Mouse (Mus musculus) CD4-positive helper T cell, adult 2 months (primary cell): ENCODE measurements around the gene Kif1a.

Experiments
- DNase-seq: peaks from one replicate; pipeline ENCODE4 v3.0.0-alpha.2; 2012; ENCODE audit warnings: low read depth, missing footprints, low spot score

Kif1a gene

DNA sequence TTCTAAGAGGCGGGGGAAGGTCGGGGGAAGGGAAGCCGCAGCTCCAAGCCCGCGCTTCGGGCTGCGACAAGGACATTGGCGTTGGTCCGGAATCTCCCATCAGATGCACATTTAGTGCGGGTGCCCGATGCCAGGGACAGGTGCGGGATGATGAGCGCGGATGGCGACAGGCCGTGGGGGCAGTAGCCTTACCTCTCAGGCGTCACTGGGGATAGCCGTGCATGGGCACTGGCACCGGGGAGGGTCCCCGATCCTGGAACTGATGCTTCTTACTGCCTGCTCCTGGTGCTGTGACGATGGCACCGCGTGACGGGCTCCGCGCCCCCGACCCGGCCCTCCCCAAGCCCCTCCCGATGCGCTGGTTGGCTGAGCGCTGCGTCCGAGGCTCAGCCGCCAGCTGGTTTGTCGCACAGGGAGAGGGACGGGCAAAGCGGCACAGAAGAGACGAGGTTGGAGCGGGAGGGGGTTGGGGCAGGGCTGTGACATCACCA lies at the start of gene Kif1a:
Gene Kif1a (minus strand): TSS at position 381 of the 491 bp plus-strand sequence.
- DNase-seq, result no peak

DNA sequence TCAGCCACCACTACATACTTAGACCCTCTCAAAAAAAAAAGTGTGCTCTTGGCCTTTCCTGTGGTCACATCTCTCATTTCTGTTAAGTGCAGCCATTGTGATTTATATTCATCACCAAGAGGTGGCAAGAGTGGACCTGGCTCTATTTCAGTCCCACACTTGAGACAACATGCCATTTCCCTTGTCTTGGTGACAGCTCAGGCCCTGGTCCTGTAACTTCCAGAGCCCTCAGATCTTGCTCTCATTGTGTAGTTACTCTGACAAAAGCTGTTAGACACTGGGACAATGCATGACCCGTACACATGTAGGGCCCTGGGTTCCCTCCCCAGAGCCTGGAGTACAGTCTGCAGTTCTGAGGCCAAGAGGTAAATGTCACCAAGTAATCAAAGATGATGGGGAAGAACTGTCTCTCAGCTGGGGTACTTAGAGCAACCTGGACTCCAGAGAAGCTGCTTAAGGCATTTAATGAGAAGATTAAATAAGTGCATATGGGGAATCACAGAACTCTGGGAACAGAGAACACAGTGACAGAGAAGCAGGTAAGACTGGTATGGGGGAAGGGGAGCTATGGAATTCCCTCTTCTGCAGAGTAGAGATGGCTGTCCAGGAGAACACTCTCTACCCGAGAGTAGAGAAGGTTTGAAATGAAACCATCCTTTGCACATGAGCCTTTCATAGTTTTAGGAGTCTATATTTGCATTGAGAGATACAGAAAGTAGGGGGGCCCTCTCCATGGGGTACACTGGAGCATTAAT lies 49.3 kb upstream of the Kif1a start:
- DNase-seq, result no peak

DNA sequence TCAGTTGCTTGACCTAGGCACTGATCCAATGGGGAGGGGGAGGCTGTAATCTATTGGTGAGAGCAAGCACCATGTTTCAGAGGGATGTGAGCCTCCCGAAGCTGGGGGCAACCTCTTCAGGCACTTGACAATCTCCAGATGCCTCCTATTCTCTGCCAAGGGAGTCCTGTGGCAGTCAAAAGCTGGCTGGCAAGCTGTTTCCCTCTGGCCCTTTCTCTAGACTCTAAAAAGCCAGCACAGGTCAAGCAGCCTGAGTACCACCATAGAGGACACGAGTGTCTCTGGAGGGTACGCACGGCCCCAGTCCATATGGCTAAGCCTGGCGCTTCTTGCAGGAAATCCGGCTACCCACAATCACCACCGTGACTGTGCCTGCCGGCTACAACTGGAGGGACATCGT lies 42.4 kb upstream of the Kif1a start:
- no peak for DNase-seq

DNA sequence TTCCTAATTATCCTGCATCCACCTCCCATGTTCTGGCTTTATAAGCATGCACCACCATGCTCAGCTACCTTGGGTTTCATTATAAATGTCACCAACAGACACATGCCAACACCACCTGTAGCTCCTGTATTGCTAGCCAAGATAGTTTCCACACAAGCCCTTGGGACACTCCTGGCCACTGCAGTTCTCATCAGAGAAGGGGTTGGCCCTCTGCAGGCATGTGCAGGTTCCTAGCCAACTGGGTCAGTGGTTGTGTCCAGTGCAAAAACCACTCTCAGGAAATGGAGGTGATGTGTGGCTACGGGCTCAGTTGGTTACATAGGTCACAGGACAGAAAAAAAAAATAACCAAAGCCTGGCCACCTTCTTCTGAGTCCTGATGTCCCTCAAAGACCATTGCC lies 41.1 kb upstream of the Kif1a start:
- DNase-seq, result no peak

DNA sequence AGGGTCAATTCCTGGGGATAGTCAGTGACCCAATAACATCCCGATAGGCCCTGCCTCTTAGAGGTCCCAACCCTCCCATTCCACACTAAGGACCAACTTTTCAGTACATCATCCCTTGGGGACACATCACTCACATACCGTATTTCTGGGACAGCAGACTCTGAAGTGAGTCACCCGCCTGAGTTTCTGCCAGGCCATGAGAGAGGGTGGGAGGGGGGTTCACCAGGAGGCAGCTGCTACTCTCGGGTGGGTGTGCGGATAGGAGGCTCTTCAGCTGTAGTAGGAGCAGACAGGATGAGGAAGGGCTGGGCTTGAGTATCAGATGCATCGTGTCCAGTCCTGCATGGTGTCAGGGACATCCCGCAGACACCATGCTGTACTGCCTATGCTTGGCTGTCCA lies 38.0 kb upstream of the Kif1a start:
- no peak for DNase-seq

DNA sequence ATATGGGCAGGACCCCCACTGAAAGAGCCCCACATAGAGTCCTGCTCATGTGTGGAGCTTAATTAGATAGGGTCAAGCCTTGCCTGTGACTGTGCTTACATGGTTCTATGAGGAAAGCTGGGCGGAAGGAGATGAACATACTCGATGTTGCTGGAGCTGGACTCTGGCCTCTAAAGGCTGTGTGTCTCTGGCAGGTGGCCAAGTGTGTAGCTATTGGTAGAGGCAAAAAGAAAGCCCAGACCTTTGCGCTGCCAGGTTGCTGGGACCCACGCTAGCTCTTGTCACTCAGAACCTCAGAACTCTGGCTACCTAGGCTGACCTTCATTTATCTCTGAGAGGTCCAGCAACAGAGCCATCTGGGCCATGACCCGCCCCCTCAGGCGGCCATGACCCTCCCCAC lies 36.8 kb upstream of the Kif1a start:
- DNase-seq, result no peak

DNA sequence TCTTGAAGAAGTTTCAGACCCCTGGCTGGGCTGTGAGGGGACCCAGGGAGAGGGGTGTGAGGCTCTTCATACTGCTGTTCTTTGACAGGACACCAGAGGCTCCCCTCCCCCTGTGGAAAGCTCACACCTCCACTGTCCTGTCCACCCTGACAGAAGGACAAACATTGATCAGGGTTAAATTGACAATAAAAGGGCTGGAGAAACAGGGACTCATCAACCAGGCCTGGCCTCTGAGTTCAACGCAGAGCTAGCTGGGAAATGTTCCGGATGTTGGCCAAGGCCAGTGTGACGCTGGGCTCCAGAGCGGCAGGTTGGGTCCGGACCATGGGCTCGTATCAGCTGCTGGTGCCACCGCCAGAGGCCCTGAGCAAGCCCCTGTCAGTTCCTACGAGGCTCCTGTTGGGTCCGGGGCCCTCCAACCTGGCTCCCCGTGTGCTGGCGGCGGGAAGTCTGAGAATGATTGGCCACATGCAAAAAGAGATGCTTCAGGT lies 33.3 kb upstream of the Kif1a start, which contains the start of gene Agxt:
Gene Agxt (plus strand): TSS at position 205 of the 491 bp plus-strand sequence.
- DNase-seq, result no peak

DNA sequence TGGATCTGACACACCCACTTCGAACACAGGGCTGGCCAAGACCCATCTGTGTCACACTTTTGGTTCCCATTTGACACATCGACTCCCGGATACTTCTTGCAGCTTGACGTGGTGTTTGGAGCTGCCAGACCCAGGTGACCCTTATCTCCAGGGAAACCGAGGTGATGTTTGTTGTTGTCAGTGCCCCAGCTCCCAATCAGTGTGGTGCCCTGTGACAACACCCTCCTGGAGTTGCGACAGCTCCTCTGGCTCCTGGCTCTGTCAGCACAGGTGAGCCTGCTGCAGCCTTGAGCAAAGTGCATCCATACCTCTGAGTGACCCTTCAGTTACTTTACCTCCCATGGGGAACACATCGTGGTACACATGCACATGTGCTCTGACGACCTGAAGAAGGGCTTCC lies 30.9 kb upstream of the Kif1a start:
- DNase-seq, result no peak

DNA sequence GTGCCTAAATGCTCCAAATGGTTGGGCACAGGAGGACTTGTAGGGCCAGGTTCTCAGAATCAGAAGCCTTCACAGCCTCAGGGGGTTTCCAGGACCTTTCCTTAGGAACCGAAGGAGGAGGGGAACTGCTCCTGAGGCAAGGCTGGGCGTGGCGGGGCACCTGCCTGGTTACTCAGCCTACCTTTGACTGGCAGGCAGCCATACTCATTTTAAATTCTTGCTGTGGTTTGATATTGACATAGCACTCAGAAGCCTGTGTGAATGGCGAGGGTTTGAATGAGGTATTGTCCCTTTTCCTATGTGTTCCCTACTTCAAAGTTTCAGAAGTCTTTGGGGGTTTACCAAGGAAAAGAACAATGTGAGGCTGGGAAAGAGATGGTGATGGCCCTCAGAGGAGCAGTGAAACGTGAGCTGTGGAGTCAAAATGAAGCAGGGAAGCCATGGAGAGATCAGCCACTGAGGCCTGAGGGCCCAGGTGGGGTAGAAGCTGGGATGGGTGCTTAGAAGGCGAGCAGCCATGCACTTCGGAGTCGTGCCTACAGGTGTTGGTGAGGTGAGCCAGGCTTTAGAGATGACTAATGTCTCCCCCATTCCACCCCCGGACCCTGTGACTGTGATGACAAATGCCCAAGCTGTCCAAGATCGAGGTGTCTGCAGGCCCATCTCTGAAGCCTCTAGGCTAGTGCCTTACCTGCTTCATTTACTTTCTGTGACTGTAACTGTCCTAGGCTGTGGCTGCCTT lies 28.7 kb upstream of the Kif1a start:
- DNase-seq, result no peak

DNA sequence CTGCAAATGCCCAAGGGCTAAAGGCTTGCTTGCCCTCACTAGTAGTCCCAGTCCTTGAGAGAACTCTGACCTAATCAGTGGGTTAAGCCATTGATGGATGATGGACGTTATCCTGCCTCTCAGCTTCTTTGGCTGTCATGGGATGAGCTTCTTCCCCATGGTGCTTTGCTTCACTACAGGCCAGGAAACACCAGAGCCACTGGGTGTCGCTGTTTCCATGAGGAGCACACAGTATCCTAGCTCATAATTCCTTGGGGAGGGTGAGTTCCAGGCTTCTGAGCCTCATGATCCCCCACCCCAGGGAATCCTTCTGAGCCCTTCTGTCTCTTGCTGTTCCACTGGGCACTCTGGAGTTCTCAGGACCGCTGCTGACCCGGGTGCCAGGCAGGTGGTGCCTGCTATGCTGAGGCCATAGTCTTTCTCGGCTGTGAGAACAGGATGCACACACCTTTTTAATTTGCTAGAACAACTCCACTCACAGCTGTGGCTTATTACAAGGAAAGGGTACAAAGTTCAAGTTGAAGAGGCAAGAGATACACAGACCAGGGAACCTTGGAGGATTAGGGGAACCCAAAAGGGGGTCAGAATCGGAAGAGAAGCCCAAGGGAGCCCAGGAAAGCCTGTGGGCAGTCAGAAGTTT lies 27.1 kb upstream of the Kif1a start:
- no peak for DNase-seq

DNA sequence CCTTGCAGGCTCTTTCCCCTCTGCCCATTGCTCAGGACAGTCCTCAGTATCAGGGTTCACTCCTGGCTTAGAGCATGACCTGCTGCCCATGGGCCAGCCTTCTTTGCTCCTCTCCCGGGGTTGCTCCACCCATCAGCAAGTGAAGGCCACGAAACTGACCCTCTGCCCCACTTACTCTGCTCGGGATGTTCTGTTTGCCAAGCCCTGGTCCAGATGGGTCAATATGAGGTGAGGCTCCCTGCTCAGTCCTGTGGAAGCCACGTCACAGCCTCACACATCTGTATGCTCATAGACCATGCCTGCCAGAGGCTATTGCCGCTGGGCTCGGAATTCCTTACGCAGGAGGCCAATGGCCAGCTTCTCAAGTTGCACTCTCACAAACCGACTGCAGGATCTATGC lies 26.5 kb upstream of the Kif1a start:
- no peak for DNase-seq

DNA sequence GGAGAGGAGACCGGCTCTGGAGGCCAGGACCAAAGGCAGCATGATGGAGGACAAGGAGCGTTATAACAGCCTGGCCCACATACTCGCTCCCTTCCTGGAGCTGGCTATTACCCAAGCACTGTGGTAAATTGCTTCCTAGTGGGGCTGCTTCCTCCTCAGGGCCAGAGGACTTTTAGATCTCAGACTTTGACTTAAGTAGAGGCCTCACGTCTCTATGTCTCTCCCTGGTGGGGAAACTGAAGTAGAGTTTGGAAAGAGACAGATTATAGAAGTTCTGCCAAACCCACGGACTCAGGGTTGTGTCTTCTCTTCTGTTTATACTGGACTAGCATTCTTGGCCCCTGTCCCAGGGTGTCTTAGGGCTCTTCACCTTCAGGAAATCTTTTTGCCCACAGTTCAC lies 23.5 kb upstream of the Kif1a start:
- no peak for DNase-seq

DNA sequence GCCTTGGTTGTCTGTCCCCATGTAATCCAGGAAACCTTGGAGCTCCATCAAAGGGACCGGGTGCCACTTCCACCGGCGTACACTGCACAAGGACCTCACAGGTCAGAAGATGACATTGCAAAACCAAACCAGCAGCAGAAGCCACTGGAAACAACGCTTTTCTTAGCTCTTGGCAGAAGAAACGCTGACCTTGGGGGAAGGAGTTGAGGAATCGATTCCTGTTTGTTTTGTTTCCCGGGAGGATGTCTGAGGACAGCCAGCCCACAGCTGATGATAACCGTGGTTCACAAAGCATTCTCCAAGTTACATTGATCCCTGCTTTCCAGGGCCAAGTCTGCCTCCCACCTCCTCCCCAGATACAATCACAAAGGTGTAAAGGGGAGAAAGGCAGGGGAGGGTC lies 22.3 kb upstream of the Kif1a start:
- no peak for DNase-seq

DNA sequence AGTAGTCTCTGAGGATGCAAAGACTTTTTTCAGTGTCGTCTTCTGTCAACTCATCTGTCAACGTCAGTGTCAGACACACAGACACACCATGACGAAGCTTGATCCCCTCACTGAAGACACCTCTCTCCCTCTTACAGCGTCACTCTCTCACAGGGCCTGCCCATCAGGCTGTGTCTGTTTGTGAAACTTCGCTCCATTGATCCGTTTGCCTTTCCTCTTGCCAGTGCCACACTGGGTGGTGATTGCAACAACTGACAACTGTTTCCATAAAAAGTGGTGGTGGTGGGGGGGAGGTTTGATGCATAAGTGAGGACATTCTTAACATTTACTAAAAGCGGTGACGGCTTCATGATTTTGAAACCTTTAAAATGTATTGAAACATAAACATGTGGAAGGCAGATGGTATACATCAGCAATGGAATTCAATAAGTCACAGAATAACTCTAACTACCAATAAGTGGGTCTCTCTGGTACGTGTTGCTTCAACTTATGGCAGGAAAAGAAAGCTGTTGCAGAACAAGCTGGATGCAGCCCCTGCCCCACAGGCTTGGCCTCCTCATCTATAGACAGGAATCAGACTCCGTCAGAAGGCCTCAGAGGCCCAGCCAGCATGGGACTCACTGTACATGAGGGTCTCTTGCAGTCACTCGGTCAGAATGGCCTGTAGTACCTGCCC lies 21.6 kb upstream of the Kif1a start:
- DNase-seq, result no peak

DNA sequence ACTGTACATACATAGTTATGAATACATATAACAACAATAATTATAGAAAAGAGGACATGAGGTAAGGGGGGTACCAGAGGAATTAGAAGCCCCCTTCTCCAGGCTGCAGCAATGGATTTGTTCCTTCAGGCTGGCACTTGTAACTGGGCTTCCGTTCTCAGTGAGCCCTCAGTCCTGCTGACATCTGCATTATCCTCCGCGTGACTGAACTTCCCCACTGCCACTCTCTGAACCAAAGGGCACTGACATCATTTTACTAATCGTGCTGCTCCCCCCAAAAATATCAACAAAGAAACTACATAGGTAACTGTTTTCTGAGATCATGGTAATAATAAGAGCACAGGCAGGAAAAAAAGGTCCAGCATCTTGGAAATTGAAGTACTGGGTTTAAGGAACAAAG lies 17.1 kb upstream of the Kif1a start:
- no peak for DNase-seq

DNA sequence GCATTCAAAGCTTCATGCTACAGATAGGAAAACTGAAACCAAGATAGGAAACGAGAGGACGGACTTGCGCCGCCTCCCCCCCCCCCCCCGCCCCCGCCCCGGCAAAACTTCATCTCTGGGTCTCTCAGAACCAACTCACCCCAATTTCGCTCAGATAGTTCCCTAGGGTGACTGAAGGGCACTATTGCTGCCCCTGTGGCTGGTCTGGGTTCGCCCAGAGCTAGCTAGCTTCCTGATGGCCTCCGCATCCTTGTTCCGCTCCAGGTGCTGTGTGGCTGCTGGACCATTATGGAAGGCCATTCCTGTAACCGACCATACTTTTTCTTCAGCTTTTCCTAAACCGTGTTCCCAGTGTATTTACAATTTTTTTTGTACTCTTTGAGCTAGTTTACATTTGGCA lies 13.7 kb upstream of the Kif1a start:
- no peak for DNase-seq

DNA sequence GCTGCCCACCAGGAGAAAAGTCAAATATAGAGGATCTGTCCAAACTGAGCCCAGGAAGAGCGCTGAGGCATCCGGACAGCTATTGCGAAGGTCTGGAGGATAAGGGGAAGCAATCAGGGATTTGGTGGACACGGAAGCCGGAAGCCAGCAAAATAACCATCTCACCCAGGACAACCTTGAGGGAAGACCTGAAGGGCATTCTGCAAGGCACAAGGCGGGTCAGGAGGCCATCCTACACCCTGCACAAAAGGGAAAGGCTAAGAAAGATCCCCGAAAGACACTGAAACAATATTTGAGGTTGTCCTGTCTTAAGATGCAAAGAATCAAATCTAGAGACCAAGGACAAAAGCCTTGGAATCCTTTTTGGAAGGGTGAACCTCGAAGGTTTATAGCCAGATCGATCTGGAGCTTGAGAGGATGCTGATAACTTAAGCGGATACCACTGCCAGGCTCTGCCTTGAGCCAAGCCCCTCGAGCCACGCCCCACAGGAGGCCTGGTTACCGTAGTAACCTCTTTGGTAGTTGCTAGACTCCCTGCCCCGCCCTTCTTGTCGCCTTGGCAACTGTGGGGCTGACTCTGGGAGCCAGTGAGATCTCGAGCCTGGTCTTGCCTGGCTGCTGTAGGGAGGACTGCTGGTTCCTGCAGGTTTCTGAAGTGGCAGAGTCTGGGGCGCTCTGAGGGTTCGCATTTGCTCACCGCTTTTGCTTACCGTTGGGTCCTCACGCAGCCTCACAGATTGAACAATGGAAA lies 13.1 kb upstream of the Kif1a start:
- peak; percentile 73 for DNase-seq

DNA sequence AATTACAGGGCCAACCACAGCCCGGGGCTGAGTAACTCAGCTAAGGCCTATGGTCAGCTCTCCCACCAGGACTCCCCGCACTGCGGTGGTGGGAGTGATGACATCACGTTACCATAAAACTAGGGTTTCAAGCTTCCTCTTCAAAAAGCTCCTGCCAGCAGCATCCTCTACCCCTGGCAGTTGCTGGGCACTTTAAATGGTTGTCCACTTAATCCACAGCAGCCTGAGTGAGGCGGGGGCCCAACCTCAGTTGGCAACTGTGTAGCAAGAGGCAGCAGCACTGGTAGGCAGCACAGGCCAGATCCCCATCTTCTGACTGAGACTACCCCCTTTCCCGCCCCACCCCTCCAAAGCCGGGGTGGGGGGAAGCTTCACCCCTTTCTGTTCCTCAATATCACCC lies 949 bp upstream of the Kif1a start:
- DNase-seq, result no peak

DNA sequence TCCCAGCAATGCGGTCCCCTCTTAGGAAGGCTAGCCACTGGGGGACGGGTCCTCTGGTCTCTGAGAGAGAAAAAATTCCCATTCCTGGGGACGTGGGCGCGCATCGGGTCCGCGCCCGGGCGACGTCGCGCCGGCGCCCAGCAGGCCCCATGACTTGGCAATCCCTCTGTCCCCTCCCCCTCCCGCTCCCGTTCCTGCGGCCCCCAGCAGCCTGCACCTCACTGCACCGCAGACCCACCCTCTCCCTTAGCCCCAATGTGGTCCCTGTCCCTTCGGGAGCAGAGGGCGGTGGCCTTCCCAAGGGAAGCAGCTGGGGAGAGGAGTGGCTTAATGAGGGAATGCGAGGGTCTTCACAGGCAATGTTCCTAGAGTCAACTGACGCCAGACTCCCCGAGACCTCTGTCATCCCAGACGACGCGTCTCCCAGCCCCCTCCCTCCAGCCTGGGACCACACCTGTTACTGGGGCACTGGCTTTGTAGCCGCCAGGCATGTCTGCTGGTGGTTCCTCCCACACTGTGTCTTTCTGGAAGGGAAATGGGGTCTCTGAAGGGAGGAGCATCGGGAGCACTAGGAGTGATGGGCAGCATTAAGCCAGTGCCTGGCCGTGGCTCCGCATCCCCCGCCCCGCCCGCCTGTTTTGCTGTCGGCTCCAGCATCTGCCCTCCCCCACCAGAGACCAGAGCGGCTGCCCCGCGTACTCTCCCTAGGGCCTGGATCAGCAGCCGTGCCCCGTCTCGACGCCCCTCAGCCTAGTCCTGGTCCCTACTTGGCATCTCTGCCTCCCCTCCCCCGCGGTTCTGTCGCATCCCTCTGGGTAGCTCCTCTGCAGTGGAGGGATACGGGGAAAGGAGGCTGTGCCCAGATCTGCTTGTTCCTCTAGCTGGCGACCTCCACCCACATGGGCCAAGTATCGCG lies 917 bp downstream of the Kif1a start:
- DNase-seq, result no peak

DNA sequence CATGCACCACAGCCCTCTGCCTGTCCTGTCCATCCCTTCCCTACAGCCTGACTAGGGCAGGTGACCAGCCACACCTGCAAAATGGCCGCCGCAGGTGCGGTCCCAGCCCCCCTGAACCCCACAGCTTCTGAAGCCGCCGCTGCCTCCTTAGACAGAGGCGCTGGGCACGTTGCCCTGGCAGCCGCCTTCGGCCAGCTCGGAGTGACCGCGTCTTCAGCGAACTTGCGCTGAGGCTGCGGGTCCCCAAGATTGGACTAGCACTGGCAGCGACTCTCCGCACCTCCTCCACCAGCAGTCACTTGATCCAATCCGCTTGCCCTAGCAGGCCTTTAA lies 1.5 kb downstream of the Kif1a start:
- DNase-seq, result no peak
